ENCODE assay signal across 22 mouse cellular contexts in genomic region chr12:99440953-99441352, GRCm38 (mm10).
A peak's percentile ranks its signal among the peaks of the same experiment; 100 is the strongest.
DNase-seq lines count a peak whose midpoint lies in the region; ATAC-seq lines count a peak whose summit lies in the region.
"Had no signal": no experiment of that assay in that cellular context is flagged by ENCODE, and none has a peak within 500 bp of the region (broad histone marks: within the 10 kb centered on the region; RNA-seq: fewer than 3 reads in every experiment).

No protein-coding gene starts in this region.

- peak; percentile 21 to 30 for DNase-seq in cerebellum, adult 18-20 months
- no peak for DNase-seq in cerebellum, postnatal 4 days (ENCODE audit: low spot score in 2 of 2)
- DNase-seq in cerebellum, postnatal 14 days, result peak; percentile 29 to 40
- no peak for DNase-seq in cerebellum, postnatal 36 days
- peak; percentile 9 for DNase-seq in retina, postnatal 7 days (ENCODE audit: low read depth, low spot score)
- DNase-seq in kidney, postnatal 10 days, result no peak
- DNase-seq: adrenal gland, postnatal 10 days; B cell, adult 2 months; gastrocnemius, adult 2 months; gastrocnemius, postnatal 25 days had no signal

- H3K4me1 ChIP-seq in megakaryocyte, embryonic 14.5 days, result peaks cover 15% of the 10 kb centered on the region
- H3K4me1 ChIP-seq: embryonic facial prominence, embryonic 15.5 days; hindbrain, embryonic 10.5 days; hindbrain, embryonic 15.5 days had no signal

- peak overlapping the region; percentile 59 for H3K4me3 ChIP-seq in megakaryocyte, embryonic 14.5 days (replicated peaks)
- H3K4me3 ChIP-seq: embryonic facial prominence, embryonic 15.5 days; erythroblast, embryonic 14.5 days; forebrain, embryonic 10.5 days; gastrocnemius, adult 2 months; heart, embryonic 12.5 days; hindbrain, embryonic 10.5 days; hindbrain, embryonic 15.5 days had no signal

- no peaks in the 10 kb centered on the region for H3K27me3 ChIP-seq in megakaryocyte, embryonic 14.5 days (replicated peaks)
- H3K27me3 ChIP-seq: embryonic facial prominence, embryonic 15.5 days; heart, embryonic 12.5 days; hindbrain, embryonic 15.5 days had no signal

- no peaks in the 10 kb centered on the region for H3K36me3 ChIP-seq in megakaryocyte, embryonic 14.5 days (replicated peaks; ENCODE audit: low read length)
- H3K36me3 ChIP-seq: embryonic facial prominence, embryonic 15.5 days; forebrain, embryonic 10.5 days; G1E; heart, embryonic 12.5 days; hindbrain, embryonic 10.5 days; hindbrain, embryonic 15.5 days had no signal

- no peaks in the 10 kb centered on the region for H3K9me3 ChIP-seq in megakaryocyte, embryonic 14.5 days
- H3K9me3 ChIP-seq: embryonic facial prominence, embryonic 15.5 days; forebrain, embryonic 10.5 days; heart, embryonic 12.5 days; hindbrain, embryonic 10.5 days; hindbrain, embryonic 15.5 days had no signal

- no peak for ATAC-seq in megakaryocyte, adult 5-6 weeks (ENCODE audit: poor library complexity, severe bottlenecking)
- ATAC-seq: CD4-positive, CD25-positive, alpha-beta regulatory T cell, adult 4 months; forebrain, embryonic 14.5 days; inflammation-experienced regulatory T-cells, adult 6 months had no signal

Comparison
In these comparisons a context has a peak if more than half of its experiments do, and no peak if none do; other contexts are left out.
1. DNase-seq: peak in cerebellum, adult 18-20 months (2 of 2), cerebellum, postnatal 14 days (2 of 2) and retina, postnatal 7 days (single experiment); none in cerebellum, postnatal 4 days (0 of 2), cerebellum, postnatal 36 days (0 of 2) and kidney, postnatal 10 days (single experiment).